Mouse (Mus musculus) E14TG2a.4 (cell line): ENCODE measurements at regions not wholly inside any gene's neighbourhood (a gene's known extent, or its start where the extent isn't known, plus 50 kb on each side); places are given as distances from the start of the nearest gene placed in this dataset.

Source experiments
- CTCF ChIP-seq: conservative IDR thresholded peaks from 2 replicates; pipeline ENCODE4 v1.5.1; 2014; ENCODE audit warnings: low read length
- NANOG ChIP-seq: IDR thresholded peaks from 2 replicates; pipeline ENCODE4 v1.6.1; 2014; ENCODE audit warnings: borderline replicate concordance, low read length, mixed read lengths

DNA sequence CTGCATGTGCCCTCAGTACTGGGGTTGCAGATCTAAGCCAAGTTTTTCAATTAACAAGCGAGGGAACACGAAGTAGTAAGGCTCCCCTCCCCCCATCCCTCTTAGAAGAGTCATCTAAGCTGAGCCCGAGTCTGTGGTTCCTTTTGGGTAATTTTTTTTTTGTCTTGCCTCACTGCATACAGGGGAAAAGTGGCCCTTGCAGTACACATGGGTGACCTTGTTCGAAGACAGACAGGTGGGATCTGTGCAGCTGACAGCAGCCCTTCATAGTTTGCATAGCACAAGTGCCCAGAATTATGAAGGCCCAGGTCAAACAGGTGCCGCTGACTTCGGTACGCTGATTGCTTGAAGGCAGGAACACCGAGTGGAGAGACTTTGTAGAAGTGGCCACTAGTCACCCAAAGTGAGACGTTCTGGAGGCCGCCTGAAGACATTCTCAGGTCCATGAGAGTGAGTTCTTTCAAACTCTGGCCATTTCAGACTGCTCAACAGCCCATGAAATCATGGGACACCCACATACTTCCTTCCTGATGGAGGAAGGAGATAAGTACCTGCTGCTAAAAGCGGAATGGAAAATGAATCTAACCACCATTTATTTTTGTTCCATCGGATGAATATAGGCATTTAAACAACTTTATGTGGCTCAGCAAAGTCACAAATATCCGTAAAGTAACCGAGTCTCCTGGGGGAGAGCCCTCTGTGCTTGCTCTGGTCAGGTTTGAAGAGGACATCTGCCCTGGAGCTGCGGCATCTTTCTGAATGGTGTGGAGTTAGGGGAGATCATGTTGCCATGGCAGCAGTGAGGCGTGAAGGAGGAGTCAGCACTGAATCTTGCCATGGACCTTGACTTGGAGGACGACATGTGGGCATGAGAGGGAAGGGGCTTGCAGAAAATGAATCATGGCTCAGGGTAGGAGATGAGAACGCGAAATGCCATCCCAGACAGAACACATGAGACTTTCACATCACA lies 79.8 kb upstream of the Rpl34 start:
- no peak for TF ChIP-seq CTCF
- no peak for TF ChIP-seq NANOG
